Mouse (Mus musculus) ovary, postnatal 10 days (tissue): ENCODE results near the gene Flywch1.

Source experiments
- DNase-seq: peaks from one replicate; pipeline ENCODE4 v3.0.0; 2022; ENCODE audit warnings: low spot score

The Flywch1 gene

GRCm38 (mm10) chr17:23771284-23772218 is at the start of gene Flywch1:
Flywch1 (minus strand) TSS chr17:23771602.
- DNase-seq, result peak; percentile 94

- DNase-seq, result no peak
These were observed 49.3 kb upstream of the Flywch1 start for GRCm38 (mm10) chr17:23820731-23821130.

- no peak for DNase-seq
These were observed 47.8 kb upstream of the Flywch1 start for GRCm38 (mm10) chr17:23819235-23819634.

- no peak for DNase-seq
These were observed 47.2 kb upstream of the Flywch1 start for GRCm38 (mm10) chr17:23818579-23818978.

GRCm38 (mm10) chr17:23815641-23816040 is 44.2 kb upstream of the Flywch1 start:
- DNase-seq, result no peak

- DNase-seq, result no peak
These were observed 36.5 kb upstream of the Flywch1 start for GRCm38 (mm10) chr17:23807918-23808317.

- DNase-seq, result no peak
These were observed 35.5 kb upstream of the Flywch1 start for GRCm38 (mm10) chr17:23806867-23807266.

GRCm38 (mm10) chr17:23804426-23805085 is 33.2 kb upstream of the Flywch1 start:
- DNase-seq, result no peak

- no peak for DNase-seq
These were observed 32.1 kb upstream of the Flywch1 start for GRCm38 (mm10) chr17:23803366-23804041.

- DNase-seq, result peak; percentile 85
These were observed 31.5 kb upstream of the Flywch1 start for GRCm38 (mm10) chr17:23802746-23803365.

- no peak for DNase-seq
These were observed 30.2 kb upstream of the Flywch1 start for GRCm38 (mm10) chr17:23801627-23802026.

GRCm38 (mm10) chr17:23797316-23797715 is 25.9 kb upstream of the Flywch1 start:
- no peak for DNase-seq

GRCm38 (mm10) chr17:23795323-23795722 is 23.9 kb upstream of the Flywch1 start:
- no peak for DNase-seq

- DNase-seq, result no peak
These were observed 19.6 kb upstream of the Flywch1 start for GRCm38 (mm10) chr17:23791079-23791357.

GRCm38 (mm10) chr17:23790269-23791078 is 19.1 kb upstream of the Flywch1 start, which contains the start of gene Srrm2:
Srrm2 (plus strand) TSS chr17:23790532.
- DNase-seq, result peak; percentile 61

- no peak for DNase-seq
These were observed 18.4 kb upstream of the Flywch1 start for GRCm38 (mm10) chr17:23789749-23790268.

- no peak for DNase-seq
These were observed 17.6 kb upstream of the Flywch1 start for GRCm38 (mm10) chr17:23788973-23789372.

- DNase-seq, result no peak
These were observed 15.1 kb upstream of the Flywch1 start for GRCm38 (mm10) chr17:23786510-23786931.

GRCm38 (mm10) chr17:23785561-23786471 is 14.4 kb upstream of the Flywch1 start, which contains the start of gene Flywch2:
Flywch2 (minus strand) TSS chr17:23786081.
- DNase-seq, result peak; percentile 30

- DNase-seq, result no peak
These were observed 11.9 kb upstream of the Flywch1 start for GRCm38 (mm10) chr17:23783352-23783751.
